Mouse (Mus musculus): ENCODE data around the gene Uck1.

GRCm38 (mm10) chr2:32304145-32304832 lies 44.3 kb upstream of the Uck1 start:
- TF ChIP-seq POLR2A (IDR thresholded peaks at IDR 0.05; ENCODE audit: low read depth, low read length) (no peak), CTCF (IDR thresholded peaks at IDR 0.05; ENCODE audit: borderline replicate concordance, insufficient read depth, low read length) (peak; percentile 98)

All from embryonic fibroblast, embryonic 13.5 days (primary cell).